Mouse (Mus musculus) liver, embryonic 14 days (tissue): ENCODE results near the gene Gm5849. TPM values are rescaled to one million over a fixed set of nuclear protein-coding genes. Genes with fewer than 3 reads are reported as not detected.

Source experiments
- polyA plus RNA-seq: library from polyadenylated mRNA; depleted of rRNA; stranded (reverse); fragments of >200 nt; gene quantifications from 2 replicates; pipeline ENCODE4 v1.2.3, GENCODE M21; 2012; rRNA removed

Gm5849 gene
- polyA plus RNA-seq: not detected in 2 replicates

DNA sequence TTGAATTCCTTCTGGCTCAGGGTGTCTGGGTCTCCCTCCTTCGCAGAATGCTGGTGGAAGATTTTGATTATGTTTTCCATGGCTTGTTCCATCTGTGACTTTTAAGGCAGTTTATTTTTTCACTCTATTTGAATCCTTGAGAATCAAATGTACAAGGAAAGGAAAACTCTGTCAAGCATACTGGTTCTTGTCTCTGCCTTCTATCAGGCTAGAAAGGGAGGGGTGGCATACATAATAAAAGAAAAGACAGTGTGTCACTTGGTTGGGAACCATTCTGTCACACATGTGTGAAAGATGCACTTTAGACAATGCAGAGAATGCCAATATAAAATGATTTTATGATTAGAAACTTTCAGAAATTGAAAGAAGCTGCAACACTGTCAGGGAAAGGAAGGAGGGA lies at the start of gene Gm5849:
TSS of gene Gm5849 (minus strand) at position 101 of the 400 bp plus-strand sequence.

DNA sequence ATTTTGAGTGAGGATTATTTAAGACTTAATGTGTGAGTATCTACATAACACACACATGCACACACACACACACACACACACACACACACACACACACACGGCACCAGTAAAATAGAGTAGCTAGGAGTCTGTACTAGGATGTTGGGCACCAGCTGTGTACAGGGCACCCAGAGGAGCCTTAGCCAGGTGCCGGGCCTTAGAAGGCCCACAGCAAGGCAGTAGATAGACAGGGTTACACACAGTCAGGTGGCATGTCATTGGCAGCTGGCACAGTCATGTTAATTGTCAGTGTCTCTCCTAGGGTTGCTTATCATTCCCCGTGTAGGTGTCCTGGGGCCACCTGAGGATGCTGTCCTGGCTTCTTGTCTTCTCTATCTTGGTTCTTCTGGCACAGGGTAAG lies 51.1 kb downstream of the Gm5849 start, which contains the start of gene Pglyrp4:
TSS of gene Pglyrp4 (plus strand) at position 301 of the 400 bp plus-strand sequence.

Other genes starting within 250 kb of the Gm5849 start
- 13.0 and 13.2 TPM in 2 replicates for gene S100a16, start 240.6 kb downstream of the Gm5849 start, polyA plus RNA-seq
- gene S100a3, start 217.3 kb downstream of the Gm5849 start, polyA plus RNA-seq: 0.05 TPM in 1 of 2 replicates, not detected in the other
- not detected in 2 replicates for gene S100a2, start 187.6 kb downstream of the Gm5849 start, polyA plus RNA-seq
- not detected in 2 replicates for gene Gm42674, start 176.0 kb downstream of the Gm5849 start, polyA plus RNA-seq
- gene S100a4, start 174.1 kb downstream of the Gm5849 start, polyA plus RNA-seq: 1.9 and 3.1 TPM in 2 replicates
- gene S100a5, start 169.4 kb downstream of the Gm5849 start, polyA plus RNA-seq: not detected in 2 replicates
- 4.5 and 8.3 TPM in 2 replicates for gene S100a6, start 165.0 kb downstream of the Gm5849 start, polyA plus RNA-seq
- gene S100a7a, start 123.9 kb downstream of the Gm5849 start, polyA plus RNA-seq: 0.03 TPM in 1 of 2 replicates, not detected in the other
- 392 and 594 TPM in 2 replicates for gene S100a8, start 108.9 kb downstream of the Gm5849 start, polyA plus RNA-seq
- 408 and 596 TPM in 2 replicates for gene S100a9, start 82.2 kb downstream of the Gm5849 start, polyA plus RNA-seq
- not detected in 2 replicates for gene Pglyrp4, start 51.0 kb downstream of the Gm5849 start, polyA plus RNA-seq